Mouse (Mus musculus) adrenal gland, postnatal 0 days (tissue): ENCODE measurements around the gene Cnksr3. TPM values are rescaled to one million over a fixed set of nuclear protein-coding genes. Genes with fewer than 3 reads are reported as not detected.

Source experiments
- polyA plus RNA-seq: library from polyadenylated mRNA; unstranded; fragments of >200 nt; fragmentation: Nextera tagmentation; extraction: Ambion mirVana; gene quantifications from 2 replicates; pipeline ENCODE4 v1.2.1, GENCODE M21; 2015

Cnksr3 gene
- polyA plus RNA-seq, result 5.2 and 8.2 TPM in 2 replicates

GRCm38 (mm10) chr10:7211696-7212482, at the start of gene Cnksr3:
TSS of gene Cnksr3 (minus strand) at chr10:7212237.

Other genes starting within 250 kb of the Cnksr3 start
- 0.11 and 0.30 TPM in 2 replicates for gene Ipcef1, start 159.8 kb downstream of the Cnksr3 start, polyA plus RNA-seq